Mouse (Mus musculus): ENCODE measurements around the gene Pheta2. TPM values are rescaled to one million over a fixed set of nuclear protein-coding genes. Genes with fewer than 3 reads are reported as not detected.

Gene Pheta2
- total RNA-seq (2012; rRNA removed) (0.08 TPM in 1 of 2 replicates, not detected in the other), total RNA-seq (2014; rRNA removed) (not detected in 2 replicates), polyA plus RNA-seq (2012; ENCODE audit: insufficient read length, low read depth) (not detected in 2 replicates)

DNA sequence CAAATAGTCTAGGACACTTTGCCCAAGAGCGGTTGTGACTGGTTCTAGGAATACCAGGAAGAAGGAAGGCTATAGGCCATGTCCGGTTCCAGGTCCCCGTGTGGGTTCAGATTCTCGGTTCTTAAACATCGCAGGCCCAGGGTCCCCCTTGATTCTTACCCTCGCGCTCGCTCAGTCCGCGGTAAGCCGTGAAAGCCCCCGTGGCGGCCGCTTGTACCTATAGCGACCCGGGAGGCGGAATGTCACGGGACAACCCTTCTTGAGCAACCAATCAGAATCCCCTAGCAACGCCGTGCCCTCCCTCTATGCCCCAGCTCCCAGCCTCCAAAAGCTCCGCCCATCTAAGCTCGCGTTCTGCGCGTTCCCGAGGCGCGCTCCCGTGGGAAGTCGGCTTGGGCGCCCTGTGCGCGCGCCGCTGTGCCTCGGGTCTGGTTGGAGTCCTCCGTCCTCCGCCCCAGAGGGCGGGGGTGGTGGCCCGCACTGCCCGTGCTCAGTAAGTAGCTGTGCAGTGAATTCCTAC lies at the start of gene Pheta2, which contains the start of the genes Naga and Smdt1:
Gene Pheta2 (plus strand): TSS at position 350 of the 520 bp plus-strand sequence.
Gene Naga (minus strand): TSS at position 333 of the 520 bp plus-strand sequence.
Gene Smdt1 (plus strand): TSS at position 367 of the 520 bp plus-strand sequence.
- Histone ChIP-seq H3K9ac (ENCODE audit: insufficient read depth, low read depth) (peak within 1 kb of the TSS; percentile 89), H3K4me3 (replicated peaks in 1 of 3; ENCODE audit: low read depth in 2 of 3, low read length in 2 of 3, poor library complexity in 1 of 3) (peak within 1 kb of the TSS; percentile 71 to 98 (median 78)), H3K27me3 (replicated peaks) (peaks cover 25% of the 10 kb centered on the region), H3K4me1 (ENCODE audit: control insufficient read depth in 1 of 2, insufficient read depth in 2 of 2) (peaks cover 4 to 9% of the 10 kb centered on the region in 2 experiments; a peak in 3 of 4 replicates), H3K4me2 (ENCODE audit: insufficient read depth, low read depth, poor library complexity, severe bottlenecking) (peak within 1 kb of the TSS; percentile 93), H3K27ac (ENCODE audit: insufficient read depth, low read depth) (no peak within 1 kb of the TSS), H3K9me3 (replicated peaks; ENCODE audit: low read length) (no peaks in the 10 kb centered on the region), H3K36me3 (replicated peaks in 1 of 2; ENCODE audit: control insufficient read depth in 1 of 2, insufficient read depth in 1 of 2, low read length in 1 of 2) (peaks cover 25 to 34% of the 10 kb centered on the region in 2 experiments), H3K79me2 (replicated peaks; ENCODE audit: control insufficient read depth, extremely low read depth, insufficient read depth, poor library complexity, severe bottlenecking) (no peaks in the 10 kb centered on the region)
- DNase-seq (ENCODE audit: extremely low read depth), result peak; percentile 94
- in situ Hi-C loops (cut with MboI; ENCODE audit: low pct_ligation_motif_present, low pct_unique_long_range_greater_than_20kb, low sequenced_read_pairs), result no loop called here
- dilution Hi-C loops (cut with MboI; ENCODE audit: extremely low pct_ligation_motif_present, extremely low pct_unique_long_range_greater_than_20kb, low sequenced_read_pairs), result no loop called here
- 0 out of 2 replicates have a peak, but pooled peaks have one; percentile 34 for TF ChIP-seq TBP (conservative IDR thresholded peaks at IDR 0.05; ENCODE audit: low read depth, low read length)
- no peak for TF ChIP-seq USF2 (conservative IDR thresholded peaks at IDR 0.05; ENCODE audit: low read depth, low read length)
- no peak for TF ChIP-seq JUN (IDR thresholded peaks at IDR 0.05; ENCODE audit: insufficient read depth, low read depth, low read length)
- peak; percentile 55; the same call in 1 of the 2 replicates for TF ChIP-seq ELF1 (IDR thresholded peaks at IDR 0.05; ENCODE audit: low read depth, low read length)
- TF ChIP-seq ZMIZ1 (IDR thresholded peaks at IDR 0.05; ENCODE audit: low read depth, low read length), result peak; percentile 28; the same call in 1 of the 2 replicates
- no peak for TF ChIP-seq ETS1 (conservative IDR thresholded peaks at IDR 0.05; ENCODE audit: low read depth, low read length)
- 0 out of 2 replicates have a peak, but pooled peaks have one; percentile 13 for TF ChIP-seq IRF4 (IDR thresholded peaks at IDR 0.05; ENCODE audit: low read depth, low read length)
- peak; percentile 9; the same call in 1 of the 2 replicates for TF ChIP-seq HCFC1 (IDR thresholded peaks at IDR 0.05; ENCODE audit: low read depth, low read length)
- TF ChIP-seq NELFE (IDR thresholded peaks at IDR 0.05; ENCODE audit: low read depth, low read length), result peak; percentile 72
- no peak for TF ChIP-seq PAX5 (IDR thresholded peaks at IDR 0.05; ENCODE audit: low read length)
- peak; percentile 74 for TF ChIP-seq POLR2A (IDR thresholded peaks at IDR 0.05; ENCODE audit: low read depth, low read length)
- TF ChIP-seq MXI1 (IDR thresholded peaks at IDR 0.05; ENCODE audit: low read depth, low read length), result peak; percentile 80
- TF ChIP-seq NRF1 (IDR thresholded peaks at IDR 0.05; ENCODE audit: low read depth, low read length), result peak; percentile 60; the same call in 1 of the 2 replicates
- peak; percentile 46; the same call in 1 of the 2 replicates for TF ChIP-seq MAX (IDR thresholded peaks at IDR 0.05; ENCODE audit: low read length)
- TF ChIP-seq BHLHE40 (IDR thresholded peaks at IDR 0.05; ENCODE audit: low read depth, low read length), result peak; percentile 83

DNA sequence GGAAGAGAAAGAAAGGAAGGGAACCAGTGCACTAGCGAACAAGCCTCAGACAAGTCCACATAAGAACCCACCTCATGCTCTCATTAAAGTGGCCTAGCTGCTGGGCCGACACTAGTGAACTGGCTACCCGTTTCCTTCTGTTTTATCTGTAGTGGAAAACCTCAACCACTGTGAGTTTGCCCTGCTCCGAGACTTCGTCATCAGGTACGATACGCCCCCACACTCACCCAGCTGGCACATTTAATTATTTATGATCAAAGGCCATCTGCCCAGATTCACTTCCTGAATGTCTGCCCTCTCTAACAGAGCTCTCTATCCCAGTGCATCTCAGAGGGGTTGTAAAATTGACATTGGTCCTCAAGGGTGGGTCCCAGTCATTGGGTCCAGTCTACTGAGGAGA lies 48.5 kb upstream of the Pheta2 start:
- H3K27ac ChIP-seq (ENCODE audit: insufficient read depth, low read depth), result no peak overlapping the region
- H3K9ac ChIP-seq (ENCODE audit: insufficient read depth, low read depth), result no peak overlapping the region

More for the DNA sequence above, 48.5 kb upstream of the Pheta2 start:
- Histone ChIP-seq H3K79me2 (replicated peaks; ENCODE audit: control insufficient read depth, extremely low read depth, insufficient read depth, poor library complexity, severe bottlenecking) (no peaks in the 10 kb centered on the region), H3K4me3 (replicated peaks in 1 of 3; ENCODE audit: low read depth in 2 of 3, low read length in 2 of 3, poor library complexity in 1 of 3) (no peak overlapping the region), H3K9me3 (replicated peaks; ENCODE audit: low read length) (no peaks in the 10 kb centered on the region), H3K36me3 (replicated peaks in 1 of 2; ENCODE audit: control insufficient read depth in 1 of 2, insufficient read depth in 1 of 2, low read length in 1 of 2) (no peaks in the 10 kb centered on the region), H3K27me3 (replicated peaks) (peaks cover 75% of the 10 kb centered on the region), H3K4me1 (ENCODE audit: control insufficient read depth in 1 of 2, insufficient read depth in 2 of 2) (peaks cover 0 to 3% of the 10 kb centered on the region in 2 experiments; a peak in 2 of 4 replicates), H3K4me2 (ENCODE audit: insufficient read depth, low read depth, poor library complexity, severe bottlenecking) (no peak overlapping the region)
- no peak for TF ChIP-seq BHLHE40 (IDR thresholded peaks at IDR 0.05; ENCODE audit: low read depth, low read length)
- TF ChIP-seq RCOR1 (conservative IDR thresholded peaks at IDR 0.05; ENCODE audit: low read depth, low read length), result no peak
- TF ChIP-seq CHD1 (IDR thresholded peaks at IDR 0.05; ENCODE audit: low read depth, low read length), result no peak
- TF ChIP-seq TBP (conservative IDR thresholded peaks at IDR 0.05; ENCODE audit: low read depth, low read length), result no peak
- no peak for TF ChIP-seq PAX5 (IDR thresholded peaks at IDR 0.05; ENCODE audit: low read length)
- TF ChIP-seq MYC (IDR thresholded peaks at IDR 0.05; ENCODE audit: low read depth, low read length), result no peak
- TF ChIP-seq MAZ (IDR thresholded peaks at IDR 0.05; ENCODE audit: low read depth, low read length), result no peak
- TF ChIP-seq USF2 (conservative IDR thresholded peaks at IDR 0.05; ENCODE audit: low read depth, low read length), result no peak
- no peak for TF ChIP-seq ZMIZ1 (IDR thresholded peaks at IDR 0.05; ENCODE audit: low read depth, low read length)
- no peak for TF ChIP-seq ZC3H11A (IDR thresholded peaks at IDR 0.05; ENCODE audit: low read depth, low read length)
- no peak for TF ChIP-seq ELF1 (IDR thresholded peaks at IDR 0.05; ENCODE audit: low read depth, low read length)
- no peak for TF ChIP-seq EP300 (IDR thresholded peaks at IDR 0.05; ENCODE audit: low read length)
- TF ChIP-seq SIN3A (IDR thresholded peaks at IDR 0.05; ENCODE audit: low read length), result no peak
- dilution Hi-C loops (cut with MboI; ENCODE audit: extremely low pct_ligation_motif_present, extremely low pct_unique_long_range_greater_than_20kb, low sequenced_read_pairs) (no loop called here), in situ Hi-C loops (cut with MboI; ENCODE audit: low pct_ligation_motif_present, low pct_unique_long_range_greater_than_20kb, low sequenced_read_pairs) (loop anchor here (25.0 kb wide), 1 partner anchor 497 kb away; the partner anchor contains the start of gene Cyp2d26)
- no peak for DNase-seq (ENCODE audit: extremely low read depth)
